Mouse (Mus musculus) spleen, postnatal 0 days (tissue): ENCODE results near the gene Ston2. TPM values are rescaled to one million over a fixed set of nuclear protein-coding genes. Genes with fewer than 3 reads are reported as not detected.

Experiments used
- polyA plus RNA-seq: library from polyadenylated mRNA; unstranded; fragments of >200 nt; fragmentation: Nextera tagmentation; extraction: Ambion mirVana; gene quantifications from 2 replicates; pipeline ENCODE4 v1.2.1, GENCODE M21; 2015

Ston2 gene
- 1.6 and 2.4 TPM in 2 replicates for polyA plus RNA-seq

GRCm38 (mm10) chr12:91787959-91788437 lies at the start of gene Ston2:
Gene Ston2 (minus strand): TSS chr12:91788387.

GRCm38 (mm10) chr12:91589847-91590690 lies 198.1 kb downstream of the Ston2 start, which contains the start of gene Gtf2a1:
Gene Gtf2a1 (minus strand): TSS chr12:91590487.

Other genes starting within 250 kb of the Ston2 start
- 24.1 and 24.6 TPM in 2 replicates for gene Gtf2a1, start 197.9 kb downstream of the Ston2 start, polyA plus RNA-seq
- 37.5 and 45.0 TPM in 2 replicates for gene Sel1l, start 60.8 kb upstream of the Ston2 start, polyA plus RNA-seq